Mouse (Mus musculus) lung, postnatal 0 days (tissue): ENCODE data around the gene Col6a3.

Experiments used
- CTCF ChIP-seq: IDR thresholded peaks from 2 replicates; pipeline ENCODE4 v1.5.1; 2016; ENCODE audit warnings: antibody characterized with exemption, mild to moderate bottlenecking
- EP300 ChIP-seq: IDR thresholded peaks from 2 replicates; pipeline ENCODE4 v1.6.1; 2016; ENCODE audit warnings: antibody characterized with exemption, mild to moderate bottlenecking, control low read depth

GRCm38 (mm10) chr1:90743445-90743844 is 100.3 kb downstream of the Col6a3 start:
- no peak for TF ChIP-seq EP300
- TF ChIP-seq CTCF, result no peak
